Mouse (Mus musculus) embryonic facial prominence, embryonic 11.5 days (tissue): Measurements from ENCODE around the gene Col5a1. TPM values are rescaled to one million over a fixed set of nuclear protein-coding genes. Genes with fewer than 3 reads are reported as not detected.

Experiments used
- ATAC-seq: fragments of 200-750 bp; cut with Nextera tagmentation; replicated peaks from 2 replicates; pipeline ENCODE4 v1.8.0; 2017; ENCODE audit warnings: low read depth; ENCODE audit not compliant: insufficient number of reproducible peaks, low FRiP score, low TSS enrichment
- DNase-seq: peaks from one replicate; pipeline ENCODE4 v3.0.0-alpha.2; 2015; ENCODE audit warnings: low spot score
- H3K27ac ChIP-seq: fragments of 300-500 bp; sonication (generic); replicated peaks from 2 replicates; pipeline ENCODE4 v1.5.1; 2014; ENCODE audit warnings: mild to moderate bottlenecking, low read depth, low read length, control low read depth
- H3K27me3 ChIP-seq: fragments of 300-500 bp; sonication (generic); 2 replicates; pipeline ENCODE4 v1.6.1; 2014; ENCODE audit warnings: mild to moderate bottlenecking, low read length, moderate library complexity, mixed read lengths; ENCODE audit not compliant: control insufficient read depth, insufficient read depth
- H3K36me3 ChIP-seq: fragments of 300-500 bp; sonication (generic); replicated peaks from 2 replicates; pipeline ENCODE4 v1.6.1; 2014; ENCODE audit warnings: low read depth, mild to moderate bottlenecking, low read length, moderate library complexity, mixed read lengths; ENCODE audit not compliant: control insufficient read depth, insufficient read depth
- H3K4me1 ChIP-seq: fragments of 300-500 bp; sonication (generic); 2 replicates; pipeline ENCODE4 v1.6.1; 2014; ENCODE audit warnings: low read length, mixed read lengths; ENCODE audit not compliant: control insufficient read depth, insufficient read depth
- H3K4me2 ChIP-seq: fragments of 300-500 bp; sonication (generic); 2 replicates; pipeline ENCODE4 v1.6.1; 2014; ENCODE audit warnings: low read depth, mild to moderate bottlenecking, control low read depth, low read length, moderate library complexity
- H3K4me3 ChIP-seq: fragments of 300-500 bp; sonication (generic); 2 replicates; pipeline ENCODE4 v1.5.1; 2014; ENCODE audit warnings: low read depth, low read length, control low read depth
- H3K9ac ChIP-seq: fragments of 300-500 bp; sonication (generic); replicated peaks from 2 replicates; pipeline ENCODE4 v1.6.1; 2014; ENCODE audit warnings: mild to moderate bottlenecking, control low read depth, low read length
- H3K9me3 ChIP-seq: fragments of 300-500 bp; sonication (generic); replicated peaks from 2 replicates; pipeline ENCODE4 v1.6.1; 2016; ENCODE audit warnings: mild to moderate bottlenecking, low read length, inconsistent platforms, mixed read lengths; ENCODE audit not compliant: control insufficient read depth
- WGBS: fragments of 180-500 bp; shearing (Covaris S2); extraction: QIAGEN DNeasy Blood & Tissue Kit; methylation state at CpG from one replicate; pipeline ENCODE4 v1.1.7; 2014; 5-methylcytosine and 5-hydroxymethylcytosine counted together
- polyA plus RNA-seq: library from polyadenylated mRNA; unstranded; fragments of >200 nt; fragmentation: Nextera tagmentation; extraction: Ambion mirVana; gene quantifications from 2 replicates; pipeline ENCODE4 v1.2.1, GENCODE M21; 2014

The Col5a1 gene
- polyA plus RNA-seq, 1 experiment from 2014 or later: 29.0 TPM

DNA sequence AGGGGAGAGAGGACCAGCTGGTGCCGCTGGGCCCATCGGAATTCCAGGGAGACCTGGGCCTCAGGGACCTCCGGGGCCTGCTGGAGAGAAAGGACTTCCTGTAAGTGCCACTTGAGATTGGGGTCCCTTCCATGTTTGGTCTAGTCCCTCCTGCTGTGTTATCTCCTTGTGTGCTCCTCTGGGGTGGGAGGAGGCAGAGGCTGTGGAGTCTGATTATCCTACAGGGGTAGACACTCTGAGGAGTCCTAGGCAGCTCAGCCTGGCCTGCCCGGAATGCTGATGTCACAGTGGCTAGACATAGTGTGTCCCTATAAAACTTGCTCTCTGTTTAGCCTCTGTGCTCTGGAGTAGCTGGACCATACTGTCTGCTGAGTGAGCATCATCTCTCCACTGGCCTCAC, 119.0 kb downstream of the Col5a1 start:
- no peaks in the 10 kb centered on the region for H3K9me3 ChIP-seq
- WGBS: 90% methylated on average over 4 of the region's 4 CpGs
- DNase-seq (no peak), ATAC-seq (no peak)
- H3K36me3 ChIP-seq: no peaks in the 10 kb centered on the region; the same call in none of the 2 replicates
- H3K4me1 ChIP-seq: no peaks in the 10 kb centered on the region
- no peak overlapping the region for H3K4me2 ChIP-seq
- H3K4me3 ChIP-seq: no peak overlapping the region
- H3K9ac ChIP-seq: no peak overlapping the region
- no peak overlapping the region for H3K27ac ChIP-seq
- H3K27me3 ChIP-seq: no peaks in the 10 kb centered on the region

DNA sequence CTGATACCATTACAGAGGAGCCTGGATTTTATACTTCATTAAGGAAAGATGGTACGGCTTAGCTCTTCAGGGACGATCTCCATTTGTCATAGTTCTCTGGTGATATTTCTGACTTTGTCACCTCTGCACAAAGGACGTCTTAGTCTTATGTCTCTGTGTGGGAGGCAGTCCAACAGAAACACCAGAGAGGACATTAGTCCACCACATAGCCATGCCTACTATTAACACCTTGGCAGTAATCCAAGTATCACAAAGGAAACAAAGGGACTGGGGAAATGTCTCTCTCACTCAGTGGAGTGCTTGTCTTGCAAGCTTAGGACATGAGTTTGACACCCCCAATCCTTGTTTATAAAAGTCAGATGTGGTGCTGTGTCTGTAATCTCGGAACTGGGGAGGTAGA, 122.0 kb downstream of the Col5a1 start:
- Histone ChIP-seq H3K4me1 (no peaks in the 10 kb centered on the region), H3K4me2 (no peak overlapping the region), H3K9ac (no peak overlapping the region), H3K27ac (no peak overlapping the region), H3K4me3 (no peak overlapping the region), H3K27me3 (no peaks in the 10 kb centered on the region), H3K36me3 (no peaks in the 10 kb centered on the region; the same call in none of the 2 replicates), H3K9me3 (no peaks in the 10 kb centered on the region)
- WGBS: 88% methylated on average over 4 of the region's 4 CpGs
- DNase-seq: no peak
- no peak for ATAC-seq

DNA sequence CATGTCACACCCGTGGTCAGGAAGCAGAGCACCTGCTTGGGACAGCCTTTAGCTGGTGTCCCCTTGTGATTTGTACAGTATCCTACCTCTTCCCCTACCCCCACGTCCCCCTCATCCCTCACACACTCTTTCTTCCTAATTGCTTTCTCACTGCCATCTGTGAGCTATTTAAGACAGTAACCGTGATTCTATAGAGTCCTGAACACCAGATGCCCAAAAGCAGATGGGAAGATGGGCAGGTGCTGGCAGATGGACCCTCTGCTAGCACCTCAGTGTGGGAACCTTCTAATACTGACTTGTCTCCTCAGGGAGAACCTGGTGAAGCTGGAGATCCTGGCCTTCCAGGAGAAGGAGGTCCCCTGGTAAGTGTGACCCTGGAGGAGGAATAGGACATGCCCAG, 126.1 kb downstream of the Col5a1 start:
- 54% methylated on average over 3 of the region's 3 CpGs for WGBS
- no peaks in the 10 kb centered on the region for H3K9me3 ChIP-seq
- DNase-seq (no peak), ATAC-seq (no peak)
- H3K9ac ChIP-seq: no peak overlapping the region
- no peaks in the 10 kb centered on the region for H3K27me3 ChIP-seq
- peaks cover 4% of the 10 kb centered on the region for H3K36me3 ChIP-seq
- no peak overlapping the region for H3K27ac ChIP-seq
- H3K4me1 ChIP-seq: no peaks in the 10 kb centered on the region
- H3K4me3 ChIP-seq: no peak overlapping the region
- H3K4me2 ChIP-seq: no peak overlapping the region

DNA sequence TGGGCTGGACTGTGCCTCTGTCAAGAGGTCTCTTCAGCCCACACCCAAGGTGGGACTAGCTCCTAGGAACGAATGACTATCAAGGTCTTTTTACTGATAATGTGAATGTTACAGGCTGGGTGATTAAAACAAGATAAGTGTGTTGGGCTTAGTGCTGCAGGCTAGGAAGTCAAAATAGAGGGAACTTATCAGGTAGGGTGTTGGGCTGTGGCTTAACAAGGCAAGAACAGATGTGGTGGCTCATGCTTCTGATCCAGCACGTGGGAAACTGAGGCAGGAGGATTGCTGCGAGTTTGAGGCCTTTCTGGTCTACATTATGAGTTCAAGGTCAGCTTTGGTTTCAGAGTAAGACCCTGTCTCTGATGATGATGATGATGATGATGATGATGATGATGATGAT, 128.6 kb downstream of the Col5a1 start:
- H3K9me3 ChIP-seq: no peaks in the 10 kb centered on the region
- DNase-seq: no peak
- H3K27me3 ChIP-seq: no peaks in the 10 kb centered on the region
- no peak overlapping the region for H3K9ac ChIP-seq
- 91% methylated on average over 3 of the region's 3 CpGs for WGBS
- no peak overlapping the region for H3K4me3 ChIP-seq
- no peaks in the 10 kb centered on the region for H3K4me1 ChIP-seq
- H3K36me3 ChIP-seq: peaks cover 4% of the 10 kb centered on the region
- no peak overlapping the region for H3K27ac ChIP-seq
- ATAC-seq: no peak
- H3K4me2 ChIP-seq: no peak overlapping the region

DNA sequence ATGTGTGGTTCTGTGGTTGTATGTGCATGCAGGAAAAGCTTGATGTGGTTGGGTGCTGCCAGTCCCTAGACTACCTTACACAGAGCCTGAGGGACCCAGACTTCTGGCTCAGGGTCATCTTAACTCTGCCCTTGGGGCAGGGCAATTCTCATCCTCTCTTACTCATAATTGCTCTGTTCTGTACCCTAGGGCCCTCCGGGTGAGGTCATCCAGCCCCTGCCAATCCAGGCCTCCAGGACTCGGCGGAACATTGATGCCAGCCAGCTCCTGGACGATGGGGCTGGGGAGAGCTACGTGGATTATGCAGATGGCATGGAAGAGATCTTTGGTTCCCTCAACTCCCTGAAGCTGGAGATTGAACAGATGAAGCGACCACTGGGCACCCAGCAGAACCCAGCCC, 138.2 kb downstream of the Col5a1 start:
- no peak overlapping the region for H3K27ac ChIP-seq
- no peak for ATAC-seq
- H3K4me3 ChIP-seq: no peak overlapping the region
- no peaks in the 10 kb centered on the region for H3K9me3 ChIP-seq
- no peak overlapping the region for H3K9ac ChIP-seq
- H3K4me1 ChIP-seq: no peaks in the 10 kb centered on the region
- no peaks in the 10 kb centered on the region for H3K27me3 ChIP-seq
- no peak for DNase-seq
- WGBS: 93% methylated on average over 6 of the region's 6 CpGs
- H3K36me3 ChIP-seq: peaks cover 6% of the 10 kb centered on the region
- H3K4me2 ChIP-seq: no peak overlapping the region

DNA sequence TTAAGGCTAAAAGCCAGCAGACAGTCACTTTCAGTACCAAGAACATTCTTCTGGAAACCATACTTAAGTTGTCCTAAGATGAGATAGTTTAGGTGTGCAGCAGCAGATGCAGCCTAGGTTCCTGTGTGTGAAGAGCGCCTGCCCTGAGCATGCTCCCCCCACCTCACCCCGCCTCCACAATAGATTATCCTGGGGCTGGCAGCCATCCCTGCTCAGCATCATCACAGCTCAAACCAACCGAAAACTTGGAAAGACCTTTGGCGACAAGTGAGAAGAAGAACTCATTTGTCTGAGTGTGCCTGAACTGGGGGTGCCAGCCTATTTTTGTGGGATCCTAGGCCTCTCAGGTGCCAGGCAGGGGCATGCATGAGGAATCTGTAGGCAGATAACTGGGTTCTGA, 139.6 kb downstream of the Col5a1 start:
- 94% methylated on average over 4 of the region's 4 CpGs for WGBS
- Histone ChIP-seq H3K27ac (no peak overlapping the region), H3K4me3 (no peak overlapping the region), H3K4me2 (no peak overlapping the region), H3K9me3 (no peaks in the 10 kb centered on the region), H3K9ac (no peak overlapping the region), H3K36me3 (peaks cover 6% of the 10 kb centered on the region), H3K27me3 (no peaks in the 10 kb centered on the region), H3K4me1 (no peaks in the 10 kb centered on the region)
- ATAC-seq (no peak), DNase-seq (no peak)

DNA sequence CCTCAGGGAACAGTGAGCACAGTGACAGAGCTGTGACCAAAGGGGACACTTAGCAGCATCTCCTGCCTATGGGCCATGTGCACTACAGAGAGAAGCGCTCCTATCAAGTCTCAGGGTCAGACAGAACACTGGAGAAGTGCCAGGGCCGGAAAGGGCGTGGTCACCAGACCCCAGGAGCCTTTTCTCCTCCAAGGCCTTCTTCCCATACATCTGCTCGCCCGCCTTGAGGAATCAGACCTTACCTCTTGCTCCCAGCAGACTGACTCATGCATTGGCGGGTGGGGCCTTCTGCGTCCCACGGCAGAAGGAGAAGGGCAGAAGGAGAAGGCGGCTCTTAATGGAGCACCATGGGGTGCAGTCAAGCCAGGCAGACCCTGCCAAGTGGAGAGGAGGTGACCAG, 145.6 kb downstream of the Col5a1 start:
- Histone ChIP-seq H3K36me3 (peaks cover 4% of the 10 kb centered on the region; the same call in 1 of the 2 replicates), H3K4me3 (no peak overlapping the region), H3K27me3 (no peaks in the 10 kb centered on the region), H3K9ac (no peak overlapping the region), H3K4me1 (no peaks in the 10 kb centered on the region), H3K27ac (no peak overlapping the region), H3K4me2 (no peak overlapping the region), H3K9me3 (no peaks in the 10 kb centered on the region)
- ATAC-seq (no peak), DNase-seq (no peak)
- 85% methylated on average over 8 of the region's 9 CpGs for WGBS

DNA sequence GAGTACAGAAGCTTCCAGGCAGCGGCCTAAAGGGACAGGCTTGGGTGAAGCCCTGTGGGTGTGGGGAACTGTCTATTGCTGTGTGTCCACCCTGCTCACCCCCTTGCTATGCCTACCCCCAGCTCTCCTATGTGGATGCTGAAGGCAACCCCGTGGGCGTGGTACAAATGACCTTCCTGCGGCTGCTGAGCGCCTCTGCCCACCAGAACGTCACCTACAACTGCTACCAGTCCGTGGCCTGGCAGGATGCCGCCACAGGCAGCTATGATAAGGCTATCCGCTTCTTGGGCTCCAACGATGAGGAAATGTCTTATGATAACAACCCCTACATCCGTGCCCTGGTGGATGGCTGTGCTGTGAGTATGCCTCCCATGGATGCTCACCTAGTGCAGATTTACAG, 146.2 kb downstream of the Col5a1 start:
- Histone ChIP-seq H3K36me3 (peaks cover 4% of the 10 kb centered on the region; the same call in 1 of the 2 replicates), H3K27me3 (no peaks in the 10 kb centered on the region), H3K4me1 (no peaks in the 10 kb centered on the region), H3K4me3 (no peak overlapping the region), H3K9me3 (no peaks in the 10 kb centered on the region), H3K9ac (no peak overlapping the region), H3K4me2 (no peak overlapping the region), H3K27ac (no peak overlapping the region)
- DNase-seq: no peak
- WGBS: 90% methylated on average over 11 of the region's 11 CpGs
- no peak for ATAC-seq
